Mouse (Mus musculus): ENCODE results near the gene Btbd35f25. TPM values are rescaled to one million over a fixed set of nuclear protein-coding genes. Genes with fewer than 3 reads are reported as not detected.
"Not testable (repeated sequence)": the region's sequence is repeated elsewhere in the genome, so short reads cannot be mapped to it uniquely, and the experiment has no call there.

The Btbd35f25 gene
- polyA plus RNA-seq (2015; fragmentation: Nextera tagmentation; extraction: Ambion mirVana), result not detected in 2 replicates

DNA sequence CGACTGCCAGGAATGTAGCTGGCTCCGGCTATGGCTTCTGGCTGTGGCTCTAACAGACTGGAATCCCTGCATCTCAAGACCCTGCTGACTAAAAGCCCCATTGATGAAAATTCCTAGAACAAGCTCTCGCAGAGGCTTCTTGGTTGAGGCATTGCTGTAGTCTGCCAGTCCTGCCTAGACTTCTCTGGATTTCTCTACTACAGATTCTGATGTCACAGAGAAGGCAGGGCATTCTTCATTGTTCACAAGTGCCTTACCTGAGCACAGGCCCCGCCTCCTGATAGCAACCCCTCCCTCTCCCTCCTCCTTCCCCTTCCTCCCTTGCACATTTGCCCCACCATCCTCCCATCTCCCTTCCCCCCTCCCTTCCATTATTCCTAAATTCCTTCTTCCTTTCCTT is at the start of gene Btbd35f25:
Gene Btbd35f25 (minus strand): TSS at position 101 of the 400 bp plus-strand sequence.
- H3K9ac ChIP-seq (replicated peaks); H3K4me2 ChIP-seq (ENCODE audit: low read depth, low read length); H3K4me1 ChIP-seq (ENCODE audit: insufficient read depth); H3K27me3 ChIP-seq (ENCODE audit: insufficient read depth, low read length); H3K9me3 ChIP-seq (ENCODE audit: low read length); H3K27ac ChIP-seq (ENCODE audit: low read depth); H3K4me3 ChIP-seq (ENCODE audit: low read depth, low read length); H3K36me3 ChIP-seq (replicated peaks; ENCODE audit: insufficient read depth, low read length); ATAC-seq; DNase-seq: not testable (repeated sequence)
- 62% methylated on average over 3 of the region's 4 CpGs for WGBS (ENCODE audit: insufficient replicate concordance)

DNA sequence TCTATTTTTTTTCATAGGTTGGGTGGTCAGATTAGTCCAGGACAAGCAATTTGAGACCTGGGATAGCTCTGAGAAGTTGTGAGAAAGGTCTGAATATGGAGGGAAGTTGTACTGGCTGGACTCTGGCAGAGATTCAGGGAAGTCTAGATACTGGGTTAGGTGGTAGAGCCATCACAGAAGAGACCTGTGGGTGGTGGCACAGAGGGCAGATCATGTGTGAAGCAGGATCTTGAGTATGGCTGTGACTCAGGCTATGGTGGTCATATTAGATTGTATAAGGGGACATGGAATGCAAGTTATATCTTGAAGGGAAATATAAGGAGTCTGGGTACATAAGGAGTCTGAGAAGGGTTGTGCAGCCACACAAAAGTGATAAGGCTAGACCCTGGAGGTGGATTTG is 49.3 kb upstream of the Btbd35f25 start:
- DNase-seq, result no peak
- no peaks in the 10 kb centered on the region for H3K27me3 ChIP-seq (ENCODE audit: insufficient read depth, low read length)
- H3K9ac ChIP-seq (replicated peaks), result no peak overlapping the region
- TF ChIP-seq EP300 (IDR thresholded peaks at IDR 0.05; ENCODE audit: low read depth), result no peak
- TF ChIP-seq CTCF (IDR thresholded peaks at IDR 0.05; ENCODE audit: low read depth), result no peak
- H3K4me1 ChIP-seq (ENCODE audit: insufficient read depth), result no peaks in the 10 kb centered on the region
- no peak overlapping the region for H3K4me2 ChIP-seq (ENCODE audit: low read depth, low read length)
- H3K36me3 ChIP-seq (replicated peaks; ENCODE audit: insufficient read depth, low read length), result no peaks in the 10 kb centered on the region
- peaks cover 32% of the 10 kb centered on the region; the same call in 1 of the 2 replicates for H3K9me3 ChIP-seq (ENCODE audit: low read length)
- H3K27ac ChIP-seq (ENCODE audit: low read depth), result no peak overlapping the region
- H3K4me3 ChIP-seq (ENCODE audit: low read depth, low read length), result no peak overlapping the region
- no peak for ATAC-seq

DNA sequence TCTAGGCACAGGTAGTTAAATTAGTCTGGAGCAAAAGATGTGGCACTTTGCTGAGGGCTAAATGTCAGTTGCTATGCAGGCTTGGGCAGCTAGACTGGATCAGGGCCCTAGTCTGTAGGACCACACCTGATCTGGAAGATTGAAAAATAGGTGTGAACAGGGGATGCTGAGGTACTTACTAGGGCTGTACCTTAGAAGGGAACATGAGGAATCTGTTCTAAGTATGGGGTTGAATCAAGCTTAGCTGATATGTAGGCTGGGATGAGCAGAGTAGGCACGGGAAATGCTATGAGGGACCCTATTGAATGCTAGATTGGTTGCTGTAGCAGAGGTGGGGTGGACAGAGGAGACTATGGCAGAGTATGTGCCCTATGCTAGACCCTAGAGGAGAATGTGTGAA is 47.0 kb upstream of the Btbd35f25 start:
- no peak for DNase-seq
- 68% methylated on average over 1 of the region's 1 CpGs for WGBS (ENCODE audit: insufficient replicate concordance)

DNA sequence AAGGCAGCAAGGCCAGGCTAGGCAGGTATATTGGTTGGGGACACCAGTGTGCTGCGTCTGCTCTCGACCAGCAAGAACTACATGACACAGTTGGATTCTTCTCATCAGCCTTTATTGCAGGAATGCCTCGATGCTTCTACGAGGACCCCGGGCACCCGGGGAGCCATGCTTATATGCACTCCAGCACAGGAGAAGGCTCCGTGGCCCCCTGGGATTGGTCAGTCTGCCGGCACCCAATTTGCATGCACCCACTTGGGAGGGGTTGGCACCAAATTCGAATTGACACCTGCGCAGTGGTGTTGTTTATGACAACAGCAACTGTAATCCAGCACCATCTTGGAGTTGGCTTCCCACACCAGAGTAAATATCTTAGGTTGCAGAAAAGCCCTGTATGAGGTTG is 28.1 kb upstream of the Btbd35f25 start:
- H3K27ac ChIP-seq (ENCODE audit: low read depth), result no peak overlapping the region
- no peaks in the 10 kb centered on the region for H3K27me3 ChIP-seq (ENCODE audit: insufficient read depth, low read length)
- 81% methylated on average over 10 of the region's 10 CpGs for WGBS (ENCODE audit: insufficient replicate concordance)
- DNase-seq (no peak), ATAC-seq (no peak)
- no peaks in the 10 kb centered on the region for H3K4me1 ChIP-seq (ENCODE audit: insufficient read depth)
- no peak for TF ChIP-seq EP300 (IDR thresholded peaks at IDR 0.05; ENCODE audit: low read depth)
- no peak for TF ChIP-seq CTCF (IDR thresholded peaks at IDR 0.05; ENCODE audit: low read depth)
- H3K9ac ChIP-seq (replicated peaks), result no peak overlapping the region
- H3K9me3 ChIP-seq (ENCODE audit: low read length), result peaks cover 9% of the 10 kb centered on the region; the same call in 1 of the 2 replicates
- no peaks in the 10 kb centered on the region for H3K36me3 ChIP-seq (replicated peaks; ENCODE audit: insufficient read depth, low read length)
- H3K4me2 ChIP-seq (ENCODE audit: low read depth, low read length), result no peak overlapping the region
- no peak overlapping the region for H3K4me3 ChIP-seq (ENCODE audit: low read depth, low read length)

More for the DNA sequence above, 47.0 kb upstream of the Btbd35f25 start:
- H3K4me1 ChIP-seq (ENCODE audit: insufficient read depth), result no peaks in the 10 kb centered on the region
- no peaks in the 10 kb centered on the region for H3K27me3 ChIP-seq (ENCODE audit: insufficient read depth, low read length)
- H3K27ac ChIP-seq (ENCODE audit: low read depth), result no peak overlapping the region
- ATAC-seq, result no peak
- H3K4me2 ChIP-seq (ENCODE audit: low read depth, low read length), result no peak overlapping the region
- no peak overlapping the region for H3K4me3 ChIP-seq (ENCODE audit: low read depth, low read length)
- peaks cover 39% of the 10 kb centered on the region; the same call in 1 of the 2 replicates for H3K9me3 ChIP-seq (ENCODE audit: low read length)
- no peak overlapping the region for H3K9ac ChIP-seq (replicated peaks)
- no peaks in the 10 kb centered on the region for H3K36me3 ChIP-seq (replicated peaks; ENCODE audit: insufficient read depth, low read length)
- TF ChIP-seq CTCF (IDR thresholded peaks at IDR 0.05; ENCODE audit: low read depth), result no peak
- TF ChIP-seq EP300 (IDR thresholded peaks at IDR 0.05; ENCODE audit: low read depth), result no peak

DNA sequence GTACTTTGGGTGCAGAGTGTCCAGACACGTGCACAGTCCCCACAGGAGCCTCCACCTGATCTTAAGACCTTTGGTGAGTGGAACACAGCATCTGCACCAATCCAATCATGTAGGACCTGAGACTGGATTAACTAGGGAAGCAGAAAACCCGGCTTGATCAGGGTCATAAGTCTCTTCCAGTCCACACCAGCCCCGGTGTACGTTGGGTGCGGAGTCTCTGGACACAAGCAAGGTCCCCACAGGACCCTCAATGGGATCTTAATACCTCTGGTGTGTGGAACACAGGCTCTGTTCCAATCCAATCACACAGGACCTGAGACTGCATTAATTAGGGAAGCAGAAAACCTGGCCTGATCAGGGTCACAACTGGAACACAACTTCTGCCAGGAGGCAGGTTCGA is 20.0 kb upstream of the Btbd35f25 start:
- ATAC-seq (no peak), DNase-seq (no peak)
- H3K9me3 ChIP-seq (ENCODE audit: low read length), result peaks cover 15% of the 10 kb centered on the region
- H3K4me1 ChIP-seq (ENCODE audit: insufficient read depth), result no peaks in the 10 kb centered on the region
- no peaks in the 10 kb centered on the region for H3K27me3 ChIP-seq (ENCODE audit: insufficient read depth, low read length)
- no peaks in the 10 kb centered on the region for H3K36me3 ChIP-seq (replicated peaks; ENCODE audit: insufficient read depth, low read length)
- no peak overlapping the region for H3K4me3 ChIP-seq (ENCODE audit: low read depth, low read length)
- no peak overlapping the region for H3K4me2 ChIP-seq (ENCODE audit: low read depth, low read length)
- H3K27ac ChIP-seq (ENCODE audit: low read depth), result no peak overlapping the region
- TF ChIP-seq CTCF (IDR thresholded peaks at IDR 0.05; ENCODE audit: low read depth) (no peak), EP300 (IDR thresholded peaks at IDR 0.05; ENCODE audit: low read depth) (no peak)
- no peak overlapping the region for H3K9ac ChIP-seq (replicated peaks)
- 69% methylated on average over 6 of the region's 6 CpGs for WGBS (ENCODE audit: insufficient replicate concordance)

Other genes starting within 250 kb of the Btbd35f25 start
- gene Gm21883, start 142.9 kb downstream of the Btbd35f25 start, polyA plus RNA-seq (2015; fragmentation: Nextera tagmentation; extraction: Ambion mirVana), result not detected in 2 replicates
- gene Spin2e, start 98.2 kb downstream of the Btbd35f25 start, polyA plus RNA-seq (2015; fragmentation: Nextera tagmentation; extraction: Ambion mirVana), result not detected in 2 replicates
- gene Gm21637, start 244.9 kb upstream of the Btbd35f25 start, polyA plus RNA-seq (2015; fragmentation: Nextera tagmentation; extraction: Ambion mirVana), result not detected in 2 replicates